Mouse (Mus musculus) B cell, adult 67 days (primary cell): ENCODE data around the gene Fgf13. TPM values are rescaled to one million over a fixed set of nuclear protein-coding genes. Genes with fewer than 3 reads are reported as not detected.

ENCODE experiments used
- total RNA-seq, 2 experiments: library from RNA; stranded (reverse); gene quantifications; 4 replicates each; pipeline ENCODE4 v1.2.4; 2023

Gene Fgf13
- total RNA-seq, result 1 to 10 TPM; 2.9 to 3.4 TPM

GRCm38 (mm10) chrX:59567695-59568431, at the start of gene Fgf13:
Fgf13 (minus strand) TSS chrX:59568071.

